Mouse (Mus musculus) liver, embryonic 12.5 days (tissue): ENCODE data around the gene Gns. TPM values are rescaled to one million over a fixed set of nuclear protein-coding genes. Genes with fewer than 3 reads are reported as not detected.
A peak's percentile ranks its signal among the peaks of the same experiment; 100 is the strongest.

Source experiments
- ATAC-seq: fragments of 200-750 bp; cut with Nextera tagmentation; 2 replicates; pipeline ENCODE4 v1.8.0; 2017; ENCODE audit warnings: moderate number of reproducible peaks, mild to moderate bottlenecking, moderate library complexity
- H3K27ac ChIP-seq: fragments of 300-500 bp; sonication (generic); 2 replicates; pipeline ENCODE4 v1.5.1; 2016; ENCODE audit warnings: mild to moderate bottlenecking
- H3K27me3 ChIP-seq: fragments of 300-500 bp; sonication (generic); replicated peaks from 2 replicates; pipeline ENCODE4 v1.6.1; 2016; ENCODE audit warnings: mild to moderate bottlenecking, moderate library complexity
- H3K36me3 ChIP-seq: fragments of 300-500 bp; sonication (generic); 2 replicates; pipeline ENCODE4 v1.6.1; 2016; ENCODE audit warnings: mild to moderate bottlenecking, moderate library complexity
- H3K4me1 ChIP-seq: fragments of 300-500 bp; sonication (generic); 2 replicates; pipeline ENCODE4 v1.6.1; 2016
- H3K4me2 ChIP-seq: fragments of 300-500 bp; sonication (generic); 2 replicates; pipeline ENCODE4 v1.6.1; 2016; ENCODE audit warnings: mild to moderate bottlenecking, moderate library complexity
- H3K4me3 ChIP-seq: fragments of 300-500 bp; sonication (generic); 2 replicates; pipeline ENCODE4 v1.5.1; 2016; ENCODE audit warnings: mild to moderate bottlenecking, moderate library complexity
- H3K9ac ChIP-seq: fragments of 300-500 bp; sonication (generic); 2 replicates; pipeline ENCODE4 v1.6.1; 2016; ENCODE audit warnings: mild to moderate bottlenecking, moderate library complexity
- H3K9me3 ChIP-seq: fragments of 300-500 bp; sonication (generic); replicated peaks from 2 replicates; pipeline ENCODE4 v1.6.1; 2016; ENCODE audit warnings: mild to moderate bottlenecking, moderate library complexity
- WGBS: fragments of 180-500 bp; shearing (Covaris S2); methylation state at CpG from one replicate; pipeline ENCODE4 v1.1.7; 2016; ENCODE audit not compliant: insufficient replicate concordance; 5-methylcytosine and 5-hydroxymethylcytosine counted together
- polyA plus RNA-seq: library from polyadenylated mRNA; unstranded; fragments of >200 nt; fragmentation: Nextera tagmentation; extraction: Ambion mirVana; gene quantifications from 2 replicates; pipeline ENCODE4 v1.2.1, GENCODE M21; 2016

Gene Gns
- polyA plus RNA-seq, 1 experiment from 2014 or later, result 20.0 TPM

DNA sequence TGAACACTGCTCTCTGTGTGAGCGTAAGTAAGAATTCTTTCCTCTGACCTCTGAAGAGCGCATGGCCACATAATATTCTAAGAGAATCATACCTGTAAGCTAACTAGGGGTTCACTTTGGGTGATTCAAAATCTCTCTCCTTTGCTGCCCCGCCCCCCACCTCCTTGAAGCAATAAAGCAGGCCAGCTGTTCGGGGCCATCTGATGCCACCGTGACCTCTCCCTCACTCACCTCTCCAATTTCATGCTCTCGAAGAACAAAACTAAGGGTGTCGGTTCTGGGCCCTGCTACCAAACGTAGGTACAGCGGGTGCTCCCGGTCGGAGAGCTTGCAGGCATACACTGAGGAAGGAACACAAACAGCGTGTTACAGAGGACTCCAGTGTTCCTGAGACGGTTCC is 49.2 kb downstream of the Gns start:
- Histone ChIP-seq H3K4me3 (no peak overlapping the region), H3K27ac (no peak overlapping the region), H3K9ac (no peak overlapping the region), H3K4me2 (no peak overlapping the region), H3K27me3 (no peaks in the 10 kb centered on the region), H3K36me3 (peaks cover 41% of the 10 kb centered on the region), H3K4me1 (peaks cover 20% of the 10 kb centered on the region), H3K9me3 (no peaks in the 10 kb centered on the region)
- ATAC-seq, result no peak
- WGBS, result 86% methylated on average over 13 of the region's 13 CpGs

GRCm38 (mm10) chr10:121418835-121419234 is 53.9 kb downstream of the Gns start:
- Histone ChIP-seq H3K27ac (no peak overlapping the region), H3K27me3 (no peaks in the 10 kb centered on the region), H3K4me2 (no peak overlapping the region), H3K4me3 (no peak overlapping the region), H3K36me3 (peaks cover 25% of the 10 kb centered on the region), H3K9ac (no peak overlapping the region), H3K4me1 (peaks cover 33% of the 10 kb centered on the region), H3K9me3 (no peaks in the 10 kb centered on the region)
- no peak for ATAC-seq
- 81% methylated on average over 14 of the region's 14 CpGs for WGBS

DNA sequence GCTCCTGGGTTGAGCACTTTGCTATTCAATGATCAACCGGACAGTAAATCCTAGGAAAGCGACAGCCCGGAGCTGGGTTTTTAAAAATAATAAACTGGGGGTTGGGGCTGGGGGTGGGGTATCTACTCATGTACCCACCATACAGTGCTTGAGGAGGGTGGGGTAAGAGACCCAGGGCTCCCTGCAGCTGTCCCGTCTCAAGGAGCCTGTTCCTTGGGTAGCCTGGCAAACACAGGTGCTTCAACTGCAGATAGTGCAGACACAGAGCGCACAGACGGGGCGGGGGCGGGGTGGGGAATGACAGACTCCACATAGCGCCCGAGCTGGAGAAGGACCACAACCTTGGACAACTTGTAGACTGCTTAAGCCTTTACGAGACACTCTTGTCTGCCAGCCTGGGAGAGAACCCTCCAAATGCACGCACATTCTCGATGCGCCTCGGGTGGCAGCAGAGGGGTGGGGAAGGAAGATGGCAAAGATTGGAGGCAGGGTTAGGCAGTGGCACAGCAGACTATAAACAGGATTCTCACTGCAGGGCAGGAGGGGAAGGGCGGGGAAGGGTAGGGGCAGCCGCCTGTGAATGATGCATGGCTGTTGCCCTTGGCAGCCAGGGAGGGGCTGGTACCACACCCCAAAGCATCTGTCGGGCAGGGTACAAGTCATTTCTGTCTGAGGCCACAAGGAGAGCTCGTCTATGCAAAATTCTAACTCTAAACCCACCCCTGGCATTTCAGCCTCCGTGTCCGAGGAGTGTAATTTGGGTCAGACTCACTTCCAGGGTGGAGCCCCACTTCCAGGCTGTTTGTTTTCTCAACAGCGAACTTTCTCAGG is 55.0 kb downstream of the Gns start:
- peak; percentile 53; the same call in 1 of the 2 replicates for ATAC-seq
- Histone ChIP-seq H3K27ac (no peak overlapping the region), H3K36me3 (peaks cover 15% of the 10 kb centered on the region), H3K4me1 (peaks cover 39% of the 10 kb centered on the region), H3K9ac (no peak overlapping the region), H3K4me3 (no peak overlapping the region), H3K9me3 (no peaks in the 10 kb centered on the region), H3K27me3 (no peaks in the 10 kb centered on the region), H3K4me2 (no peak overlapping the region)
- WGBS, result 63% methylated on average over 22 of the region's 22 CpGs

DNA sequence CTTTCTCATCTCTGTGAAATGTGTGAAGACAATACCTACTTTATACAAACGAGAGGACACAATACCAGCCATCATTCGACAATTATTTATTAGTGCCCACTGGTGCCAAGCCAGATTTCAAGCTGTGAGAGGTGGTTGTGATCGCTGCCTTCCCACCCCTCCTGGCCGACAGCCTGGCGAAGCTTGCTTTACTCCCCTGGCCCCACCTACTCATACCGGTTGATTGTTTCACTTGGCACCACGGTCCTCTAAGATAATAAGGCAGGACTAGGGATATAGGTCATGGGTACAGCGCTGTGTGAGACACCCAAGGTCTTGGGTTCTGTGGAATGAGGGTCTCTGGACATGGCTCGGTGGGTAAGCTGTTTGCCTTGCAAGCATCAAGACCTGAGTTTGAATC is 56.1 kb downstream of the Gns start:
- WGBS, result 74% methylated on average over 9 of the region's 9 CpGs
- ATAC-seq, result no peak
- H3K36me3 ChIP-seq, result peaks cover 5% of the 10 kb centered on the region
- H3K27ac ChIP-seq, result no peak overlapping the region
- no peak overlapping the region for H3K4me3 ChIP-seq
- peaks cover 48% of the 10 kb centered on the region for H3K4me1 ChIP-seq
- no peak overlapping the region for H3K9ac ChIP-seq
- H3K27me3 ChIP-seq, result no peaks in the 10 kb centered on the region
- no peaks in the 10 kb centered on the region for H3K9me3 ChIP-seq
- H3K4me2 ChIP-seq, result no peak overlapping the region

DNA sequence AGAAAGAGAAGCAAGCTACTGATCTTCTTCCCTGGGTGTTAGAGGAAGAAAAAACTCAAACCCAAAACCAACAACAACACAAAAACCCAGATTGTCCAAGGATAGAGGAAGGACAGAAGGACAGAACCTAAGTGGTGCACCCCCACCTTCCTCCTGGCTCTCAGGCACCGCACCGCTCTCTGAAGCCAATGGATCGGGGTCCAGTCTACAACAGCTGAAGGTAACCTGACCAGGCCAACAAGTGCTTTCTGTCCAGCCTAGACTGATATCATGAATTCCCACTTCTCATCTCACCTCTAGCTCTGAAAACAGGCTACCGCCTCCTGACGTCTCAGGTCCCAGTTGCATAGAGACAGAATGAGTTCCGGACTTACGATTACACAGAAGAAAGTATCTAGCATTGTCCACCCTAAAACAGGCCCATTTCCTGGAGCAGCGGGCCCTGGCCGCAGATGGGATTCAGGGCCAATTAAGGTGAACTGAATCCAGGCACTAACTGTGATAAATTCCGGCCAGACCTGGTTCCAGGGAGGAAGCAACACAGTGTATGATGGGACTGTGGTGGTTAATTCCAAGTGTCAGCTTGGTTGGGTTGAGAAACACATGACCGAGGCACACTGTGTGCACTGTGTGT is 56.9 kb downstream of the Gns start:
- Histone ChIP-seq H3K4me1 (peaks cover 54% of the 10 kb centered on the region), H3K36me3 (peaks cover 4% of the 10 kb centered on the region; the same call in 1 of the 2 replicates), H3K27me3 (no peaks in the 10 kb centered on the region), H3K4me2 (no peak overlapping the region), H3K9ac (no peak overlapping the region), H3K4me3 (no peak overlapping the region), H3K27ac (no peak overlapping the region), H3K9me3 (no peaks in the 10 kb centered on the region)
- 85% methylated on average over 11 of the region's 11 CpGs for WGBS
- ATAC-seq, result no peak

DNA sequence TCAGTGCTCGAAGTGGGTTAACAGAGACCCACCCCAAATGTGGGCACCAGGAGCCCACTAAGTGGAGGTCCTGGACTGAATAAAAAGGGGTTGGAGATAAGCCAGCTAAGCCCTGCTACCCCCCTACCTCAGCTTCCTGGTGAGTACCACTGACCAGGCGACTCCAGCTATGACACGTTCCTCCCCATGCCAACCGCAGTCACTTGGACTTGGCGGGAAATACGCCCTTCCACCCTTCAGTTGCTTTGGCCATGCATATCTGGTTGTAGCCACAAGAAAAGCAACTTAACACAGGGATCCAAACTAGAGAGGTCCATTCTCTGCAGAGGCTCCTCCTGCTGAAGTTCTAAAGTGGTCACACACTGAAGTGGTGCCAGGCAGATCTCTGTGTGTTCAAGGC is 57.4 kb downstream of the Gns start:
- peaks cover 4% of the 10 kb centered on the region; the same call in 1 of the 2 replicates for H3K36me3 ChIP-seq
- ATAC-seq, result no peak
- no peak overlapping the region for H3K9ac ChIP-seq
- H3K4me3 ChIP-seq, result no peak overlapping the region
- WGBS, result 81% methylated on average over 6 of the region's 6 CpGs
- no peak overlapping the region for H3K27ac ChIP-seq
- no peak overlapping the region for H3K4me2 ChIP-seq
- H3K4me1 ChIP-seq, result peaks cover 59% of the 10 kb centered on the region
- H3K27me3 ChIP-seq, result no peaks in the 10 kb centered on the region
- H3K9me3 ChIP-seq, result no peaks in the 10 kb centered on the region

DNA sequence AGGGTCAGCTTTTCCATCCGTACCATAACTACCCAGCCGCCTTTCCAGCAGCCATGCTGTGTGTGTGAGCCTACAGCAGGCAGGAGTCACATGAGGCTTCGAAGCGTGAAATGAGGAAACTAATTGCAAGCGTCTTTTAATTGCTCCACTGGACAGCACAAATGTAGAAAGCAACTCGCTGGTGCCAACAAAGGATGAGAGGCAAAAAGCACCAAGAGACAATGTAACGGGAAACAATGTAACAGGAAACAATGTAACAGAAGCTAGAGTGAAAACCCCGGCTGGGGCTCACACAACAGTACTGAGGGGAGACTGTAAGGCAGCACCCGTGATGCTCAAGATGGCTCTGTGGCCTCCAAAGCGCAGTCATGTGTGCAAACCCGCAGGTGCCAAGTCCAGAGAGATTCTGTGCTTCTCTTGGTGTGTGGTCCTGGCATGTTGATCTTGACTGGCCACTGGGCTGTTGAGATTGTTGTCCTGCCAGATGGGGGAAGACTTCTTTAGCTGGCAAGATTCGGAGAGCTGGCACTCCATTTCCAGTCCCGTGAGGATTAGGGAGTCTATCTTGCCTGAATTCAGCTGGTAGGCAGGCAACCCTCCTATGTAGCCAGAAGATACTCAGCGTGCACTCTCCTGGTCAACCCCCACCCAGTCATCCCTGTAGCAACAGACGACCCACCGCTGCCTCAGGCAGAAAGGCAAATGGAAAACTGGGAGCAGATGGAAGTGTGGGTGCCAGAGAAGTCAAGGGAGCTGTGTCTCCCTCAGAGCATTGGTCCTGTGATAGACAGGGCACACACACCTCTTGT is 58.9 kb downstream of the Gns start:
- Histone ChIP-seq H3K27me3 (no peaks in the 10 kb centered on the region), H3K9ac (no peak overlapping the region), H3K4me1 (peaks cover 66% of the 10 kb centered on the region), H3K4me3 (no peak overlapping the region), H3K4me2 (no peak overlapping the region), H3K27ac (no peak overlapping the region), H3K9me3 (no peaks in the 10 kb centered on the region), H3K36me3 (peaks cover 4% of the 10 kb centered on the region; the same call in 1 of the 2 replicates)
- ATAC-seq, result no peak
- 75% methylated on average over 16 of the region's 16 CpGs for WGBS

- Histone ChIP-seq H3K27ac (no peak overlapping the region), H3K27me3 (no peaks in the 10 kb centered on the region), H3K4me2 (no peak overlapping the region), H3K4me3 (no peak overlapping the region), H3K4me1 (peaks cover 66% of the 10 kb centered on the region), H3K9ac (no peak overlapping the region), H3K9me3 (no peaks in the 10 kb centered on the region), H3K36me3 (peaks cover 4% of the 10 kb centered on the region; the same call in 1 of the 2 replicates)
- no peak for ATAC-seq
- WGBS, result 70% methylated on average over 3 of the region's 3 CpGs
Observed at GRCm38 (mm10) chr10:121424455-121424854, 59.6 kb downstream of the Gns start.

DNA sequence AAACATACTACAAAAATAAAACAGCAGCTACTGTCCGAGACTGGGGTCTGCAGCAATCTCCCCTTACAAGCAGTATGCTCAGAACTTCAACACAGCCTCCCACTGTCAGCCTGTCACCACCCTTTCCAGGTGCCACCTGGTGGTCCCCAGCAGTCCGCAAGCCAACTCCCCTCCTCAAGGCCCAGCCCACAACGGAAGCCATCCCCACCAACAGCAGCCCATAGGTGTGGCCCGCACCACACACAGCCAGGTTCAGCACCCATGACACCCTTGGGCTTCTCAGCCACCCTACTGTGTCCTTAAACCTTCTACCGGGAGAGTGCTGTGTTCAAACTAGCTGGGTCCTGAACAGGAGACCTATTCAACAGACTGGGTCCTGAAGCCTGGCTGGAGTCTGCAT is 60.2 kb downstream of the Gns start:
- Histone ChIP-seq H3K4me1 (peaks cover 66% of the 10 kb centered on the region), H3K27ac (no peak overlapping the region)
- 71% methylated on average over 5 of the region's 5 CpGs for WGBS

GRCm38 (mm10) chr10:121425506-121426025 is 60.7 kb downstream of the Gns start:
- H3K27ac ChIP-seq, result no peak overlapping the region
- H3K4me2 ChIP-seq, result no peak overlapping the region
- H3K27me3 ChIP-seq, result no peaks in the 10 kb centered on the region
- H3K36me3 ChIP-seq, result peaks cover 4% of the 10 kb centered on the region; the same call in 1 of the 2 replicates
- no peak overlapping the region for H3K4me3 ChIP-seq
- no peaks in the 10 kb centered on the region for H3K9me3 ChIP-seq
- 80% methylated on average over 14 of the region's 14 CpGs for WGBS
- no peak overlapping the region for H3K9ac ChIP-seq
- H3K4me1 ChIP-seq, result peaks cover 66% of the 10 kb centered on the region
- ATAC-seq, result no peak

More for the DNA sequence above, 60.2 kb downstream of the Gns start:
- Histone ChIP-seq H3K9me3 (no peaks in the 10 kb centered on the region), H3K9ac (no peak overlapping the region), H3K27me3 (no peaks in the 10 kb centered on the region), H3K4me3 (no peak overlapping the region), H3K36me3 (peaks cover 4% of the 10 kb centered on the region; the same call in 1 of the 2 replicates), H3K4me2 (no peak overlapping the region)
- ATAC-seq, result no peak

DNA sequence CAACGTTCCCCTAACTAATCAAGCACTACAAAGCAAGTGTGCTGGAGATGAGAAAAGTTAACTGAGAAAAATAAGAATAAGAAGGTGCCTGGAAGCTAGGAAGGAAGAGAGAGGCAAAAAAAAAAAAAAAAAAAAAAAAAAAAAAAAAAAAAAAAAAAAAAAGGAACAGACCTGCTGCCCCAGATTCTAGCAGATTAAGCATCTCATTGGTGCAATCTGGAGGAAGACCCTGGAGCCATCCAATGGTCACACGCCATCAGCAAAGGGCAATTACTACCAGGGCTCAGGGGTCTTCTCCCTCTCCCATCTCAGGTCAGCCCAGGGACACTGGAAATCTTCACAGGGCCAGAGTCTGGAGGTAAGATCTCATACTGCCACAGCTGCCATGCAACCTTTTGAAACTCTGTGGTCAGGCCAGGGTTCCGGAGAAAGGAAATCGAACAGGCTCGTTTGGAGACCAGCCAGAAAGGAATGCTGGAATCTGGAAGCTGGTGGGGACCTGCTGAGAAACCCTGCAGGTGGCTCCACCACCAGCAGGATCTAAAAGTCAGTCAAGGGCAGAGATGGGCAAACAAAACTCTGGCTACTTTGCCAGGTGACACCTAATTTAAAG is 61.7 kb downstream of the Gns start:
- Histone ChIP-seq H3K4me3 (no peak overlapping the region), H3K4me2 (no peak overlapping the region), H3K4me1 (peaks cover 68% of the 10 kb centered on the region), H3K9ac (no peak overlapping the region), H3K9me3 (no peaks in the 10 kb centered on the region), H3K36me3 (no peaks in the 10 kb centered on the region), H3K27ac (no peak overlapping the region), H3K27me3 (no peaks in the 10 kb centered on the region)
- WGBS, result 32% methylated on average over 5 of the region's 5 CpGs
- no peak for ATAC-seq
